Mouse (Mus musculus) midbrain, embryonic 16.5 days (tissue): ENCODE measurements at regions not wholly inside any gene's neighbourhood (a gene's known extent, or its start where the extent isn't known, plus 50 kb on each side); places are given as distances from the start of the nearest gene placed in this dataset.

Experiments used
- ATAC-seq: fragments of 200-750 bp; cut with Nextera tagmentation; 2 replicates; pipeline ENCODE4 v1.8.0; 2017; ENCODE audit warnings: moderate TSS enrichment
- H3K27ac ChIP-seq: fragments of 300-500 bp; sonication (generic); 2 replicates; pipeline ENCODE4 v1.5.1; 2014; ENCODE audit warnings: mild to moderate bottlenecking, low read length, mixed read lengths
- H3K27me3 ChIP-seq: fragments of 300-500 bp; sonication (generic); 2 replicates; pipeline ENCODE4 v1.6.1; 2014; ENCODE audit warnings: low read depth, low read length, mixed read lengths; ENCODE audit not compliant: control insufficient read depth, insufficient read depth
- H3K36me3 ChIP-seq: fragments of 300-500 bp; sonication (generic); 2 replicates; pipeline ENCODE4 v1.6.1; 2014; ENCODE audit warnings: mild to moderate bottlenecking, low read length, moderate library complexity, mixed read lengths; ENCODE audit not compliant: control insufficient read depth, insufficient read depth
- H3K4me1 ChIP-seq: fragments of 300-500 bp; sonication (generic); 2 replicates; pipeline ENCODE4 v1.6.1; 2014; ENCODE audit warnings: mild to moderate bottlenecking, low read length, mixed read lengths; ENCODE audit not compliant: control insufficient read depth, insufficient read depth
- H3K4me2 ChIP-seq: fragments of 300-500 bp; sonication (generic); 2 replicates; pipeline ENCODE4 v1.6.1; 2014; ENCODE audit warnings: mild to moderate bottlenecking, low read length, mixed read lengths
- H3K4me3 ChIP-seq: fragments of 300-500 bp; sonication (generic); 2 replicates; pipeline ENCODE4 v1.5.1; 2014; ENCODE audit warnings: low read depth, mild to moderate bottlenecking, low read length, moderate library complexity, mixed read lengths
- H3K9ac ChIP-seq: fragments of 300-500 bp; sonication (generic); 2 replicates; pipeline ENCODE4 v1.6.1; 2014; ENCODE audit warnings: low read depth, low read length, mixed read lengths
- H3K9me3 ChIP-seq: fragments of 300-500 bp; sonication (generic); replicated peaks from 2 replicates; pipeline ENCODE4 v1.6.1; 2014; ENCODE audit warnings: mild to moderate bottlenecking, low read length, mixed read lengths; ENCODE audit not compliant: control insufficient read depth, poor library complexity, severe bottlenecking
- WGBS: fragments of 180-500 bp; shearing (Covaris S2); extraction: QIAGEN DNeasy Blood & Tissue Kit; methylation state at CpG from one replicate; pipeline ENCODE4 v1.1.7; 2014; 5-methylcytosine and 5-hydroxymethylcytosine counted together

DNA sequence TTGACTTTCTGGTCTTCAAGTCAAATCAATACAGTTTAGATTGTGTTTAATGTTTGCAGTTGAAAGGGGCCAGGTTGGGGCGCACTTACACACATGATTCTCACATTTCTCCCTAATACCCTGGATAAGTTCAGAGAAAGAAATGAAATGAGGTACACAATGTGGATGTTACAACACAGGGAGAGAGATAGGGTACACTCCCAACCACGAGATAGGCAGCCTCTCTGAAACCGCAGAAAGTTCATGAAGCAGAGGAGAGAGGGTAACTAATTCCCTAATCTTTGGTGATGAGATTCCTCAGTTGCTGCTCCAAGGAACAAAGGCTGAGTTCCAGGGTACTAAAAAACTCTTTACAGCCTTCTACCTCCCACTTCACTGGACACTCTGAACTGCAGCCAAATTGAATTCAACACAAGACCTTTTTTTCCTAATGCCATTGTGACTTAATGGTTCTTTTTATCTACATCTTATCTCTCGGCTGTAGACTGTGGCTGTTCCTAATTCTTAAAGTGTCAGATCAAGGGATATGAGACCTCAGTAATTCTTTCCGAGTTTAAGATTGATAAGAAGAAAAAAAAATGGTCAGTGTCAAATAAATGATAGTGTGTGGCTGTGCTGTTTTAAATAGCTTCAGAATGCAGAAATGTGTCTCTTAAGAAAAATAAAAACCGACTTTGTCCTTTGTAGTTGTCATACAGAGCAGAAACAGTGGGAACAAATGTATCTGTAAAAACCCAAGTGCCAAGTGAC lies 193.8 kb upstream of the Atp2b1 start:
- Histone ChIP-seq H3K4me2 (no peak overlapping the region), H3K4me1 (no peaks in the 10 kb centered on the region), H3K27ac (no peak overlapping the region), H3K36me3 (no peaks in the 10 kb centered on the region), H3K9me3 (no peaks in the 10 kb centered on the region), H3K27me3 (no peaks in the 10 kb centered on the region), H3K4me3 (no peak overlapping the region), H3K9ac (no peak overlapping the region)
- 32% methylated on average over 6 of the region's 6 CpGs for WGBS
- no peak for ATAC-seq

DNA sequence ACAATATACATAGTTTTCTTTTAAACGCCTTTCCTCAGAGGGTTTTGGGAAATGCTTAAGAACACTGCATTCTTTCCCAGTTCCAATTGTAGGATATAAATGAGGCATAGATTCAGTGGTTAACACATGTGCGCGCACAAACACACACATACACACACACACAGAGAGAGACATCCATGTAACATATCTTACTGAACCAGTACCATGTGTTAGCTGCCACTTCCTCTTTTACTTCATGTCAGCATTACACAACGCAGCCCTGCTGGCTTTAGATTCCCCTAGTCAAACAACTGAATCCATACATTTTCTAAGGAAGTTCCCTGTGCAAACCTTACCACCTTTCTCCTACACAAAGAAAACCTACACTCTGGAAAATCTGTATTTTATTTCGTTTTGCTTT lies 189.1 kb upstream of the Atp2b1 start:
- Histone ChIP-seq H3K9me3 (no peaks in the 10 kb centered on the region), H3K4me3 (no peak overlapping the region), H3K27me3 (no peaks in the 10 kb centered on the region), H3K4me2 (no peak overlapping the region), H3K4me1 (no peaks in the 10 kb centered on the region), H3K9ac (no peak overlapping the region), H3K36me3 (no peaks in the 10 kb centered on the region), H3K27ac (no peak overlapping the region)
- 92% methylated on average over 5 of the region's 5 CpGs for WGBS
- ATAC-seq, result no peak

DNA sequence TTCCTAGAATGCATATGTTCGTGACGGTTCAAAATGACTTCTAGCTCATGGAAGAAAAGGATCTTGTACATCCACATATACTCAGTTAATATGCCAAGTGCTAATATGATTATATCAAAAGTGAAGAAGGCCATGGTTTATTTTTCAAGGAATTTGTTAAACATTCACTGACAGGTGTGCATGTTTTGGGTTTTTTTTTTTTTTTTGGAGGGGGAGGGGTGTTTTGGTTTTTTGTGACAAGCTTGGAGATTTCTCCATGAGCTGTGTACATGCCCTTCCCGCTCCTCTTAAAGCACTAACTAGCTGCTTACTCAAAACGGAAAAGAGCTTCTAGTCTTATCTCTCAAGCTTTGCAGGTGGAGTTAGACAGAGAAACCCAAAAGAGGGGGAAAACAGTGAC lies 187.1 kb upstream of the Atp2b1 start:
- no peak for ATAC-seq
- no peak overlapping the region for H3K4me2 ChIP-seq
- H3K4me3 ChIP-seq, result no peak overlapping the region
- no peaks in the 10 kb centered on the region for H3K27me3 ChIP-seq
- no peaks in the 10 kb centered on the region for H3K4me1 ChIP-seq
- H3K36me3 ChIP-seq, result no peaks in the 10 kb centered on the region
- WGBS, result 90% methylated on average over 4 of the region's 4 CpGs
- no peaks in the 10 kb centered on the region for H3K9me3 ChIP-seq
- H3K27ac ChIP-seq, result no peak overlapping the region
- H3K9ac ChIP-seq, result no peak overlapping the region

DNA sequence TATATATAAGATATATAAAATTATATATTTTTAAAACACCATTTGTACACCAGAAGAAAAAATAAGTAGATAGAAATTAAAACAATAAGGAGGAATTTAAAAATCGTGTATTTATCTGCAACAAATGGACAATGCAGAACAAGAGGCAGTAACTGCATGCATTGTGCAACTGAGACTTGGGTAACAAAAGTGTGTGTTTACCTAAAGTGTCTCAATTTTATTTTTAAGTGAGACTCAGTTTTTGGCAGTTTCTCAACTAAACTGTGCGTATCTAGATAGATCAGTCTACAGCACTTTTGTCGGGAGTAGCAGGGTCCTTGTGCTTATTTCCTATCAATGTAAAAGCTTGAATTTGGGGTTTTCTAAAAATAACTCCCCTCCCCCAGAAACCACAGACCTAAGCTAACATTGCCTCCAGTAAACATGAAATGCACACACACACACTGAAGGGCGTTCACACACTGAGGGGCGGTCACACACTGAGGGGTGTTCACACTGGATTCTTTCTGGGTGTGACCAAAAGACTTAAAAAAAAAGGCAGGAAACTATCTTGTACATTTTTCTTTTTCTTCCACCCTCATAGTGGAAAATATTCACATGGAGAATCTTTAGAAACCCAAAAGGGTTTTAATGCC lies 185.7 kb upstream of the Atp2b1 start:
- H3K27me3 ChIP-seq, result no peaks in the 10 kb centered on the region
- 91% methylated on average over 5 of the region's 5 CpGs for WGBS
- H3K9ac ChIP-seq, result no peak overlapping the region
- no peak overlapping the region for H3K4me3 ChIP-seq
- ATAC-seq, result no peak
- no peaks in the 10 kb centered on the region for H3K9me3 ChIP-seq
- no peaks in the 10 kb centered on the region for H3K36me3 ChIP-seq
- H3K4me1 ChIP-seq, result no peaks in the 10 kb centered on the region
- H3K4me2 ChIP-seq, result no peak overlapping the region
- no peak overlapping the region for H3K27ac ChIP-seq

DNA sequence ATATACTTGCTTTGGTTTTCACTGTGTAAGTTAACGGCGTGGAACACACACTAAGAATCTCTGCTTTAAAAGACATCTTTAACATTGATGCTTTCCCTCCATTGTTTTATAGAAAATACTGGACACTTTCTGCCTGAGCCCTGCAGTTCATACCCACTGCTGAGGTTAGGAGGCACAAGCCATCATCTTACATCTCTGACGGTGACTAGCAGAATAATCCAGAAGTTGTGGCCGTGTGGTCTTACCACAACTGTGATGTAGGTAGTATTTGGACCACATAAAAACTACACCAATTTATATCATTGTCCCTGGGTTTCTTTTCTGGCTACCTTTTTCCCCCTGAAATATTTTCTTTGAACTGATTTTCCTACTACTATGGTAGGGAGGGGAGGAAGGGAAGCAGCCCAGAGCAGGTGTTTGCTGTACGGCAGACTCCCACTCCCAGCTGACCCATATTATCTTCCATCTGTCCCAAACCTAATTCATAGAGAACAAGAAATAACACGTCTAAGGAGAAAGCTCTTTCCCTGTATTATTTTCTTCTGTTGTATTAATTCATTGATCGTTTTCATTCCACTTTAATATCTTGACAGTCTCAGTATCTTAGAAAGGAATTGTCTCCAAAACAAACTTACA lies 180.1 kb upstream of the Atp2b1 start:
- WGBS, result 90% methylated on average over 7 of the region's 7 CpGs
- ATAC-seq, result no peak

DNA sequence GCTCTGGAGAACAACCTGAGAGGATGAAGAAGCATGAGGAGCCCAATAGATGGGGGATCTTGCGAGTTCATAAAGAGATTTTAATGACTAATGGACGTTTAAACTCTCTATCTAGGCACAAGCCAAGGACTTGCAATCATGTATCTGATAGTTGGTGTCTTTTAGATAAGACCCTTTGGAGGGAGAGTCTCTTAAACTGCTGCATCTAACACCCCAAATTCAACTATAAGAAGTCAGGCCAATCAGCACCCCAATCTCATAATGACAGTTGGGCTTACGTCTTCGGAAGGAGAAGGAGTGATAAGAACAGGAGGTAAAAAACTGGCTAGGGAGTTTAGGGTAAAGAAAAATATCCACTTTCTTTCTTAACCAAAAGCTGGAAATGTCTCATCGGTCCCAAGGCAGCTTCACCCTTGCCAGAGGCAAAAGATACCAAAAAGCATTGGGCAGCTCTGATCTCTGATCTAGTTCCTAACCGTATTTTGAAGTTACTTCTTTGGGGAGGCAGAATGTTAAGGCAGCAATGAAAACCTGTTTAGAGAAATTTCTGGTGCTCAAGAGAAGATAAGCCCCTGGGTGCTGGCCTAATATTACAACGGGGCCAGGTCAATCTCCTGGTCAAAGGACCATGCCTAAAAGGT lies 173.6 kb upstream of the Atp2b1 start:
- no peak overlapping the region for H3K4me2 ChIP-seq
- no peak overlapping the region for H3K4me3 ChIP-seq
- H3K27me3 ChIP-seq, result no peaks in the 10 kb centered on the region
- WGBS, result 88% methylated on average over 7 of the region's 7 CpGs
- H3K36me3 ChIP-seq, result no peaks in the 10 kb centered on the region
- no peaks in the 10 kb centered on the region for H3K4me1 ChIP-seq
- H3K9me3 ChIP-seq, result no peaks in the 10 kb centered on the region
- no peak overlapping the region for H3K27ac ChIP-seq
- no peak overlapping the region for H3K9ac ChIP-seq
- no peak for ATAC-seq

More for the DNA sequence above, 180.1 kb upstream of the Atp2b1 start:
- H3K4me2 ChIP-seq, result no peak overlapping the region
- no peak overlapping the region for H3K9ac ChIP-seq
- no peaks in the 10 kb centered on the region for H3K27me3 ChIP-seq
- no peaks in the 10 kb centered on the region for H3K9me3 ChIP-seq
- no peaks in the 10 kb centered on the region for H3K36me3 ChIP-seq
- no peaks in the 10 kb centered on the region for H3K4me1 ChIP-seq
- H3K4me3 ChIP-seq, result no peak overlapping the region
- H3K27ac ChIP-seq, result no peak overlapping the region

DNA sequence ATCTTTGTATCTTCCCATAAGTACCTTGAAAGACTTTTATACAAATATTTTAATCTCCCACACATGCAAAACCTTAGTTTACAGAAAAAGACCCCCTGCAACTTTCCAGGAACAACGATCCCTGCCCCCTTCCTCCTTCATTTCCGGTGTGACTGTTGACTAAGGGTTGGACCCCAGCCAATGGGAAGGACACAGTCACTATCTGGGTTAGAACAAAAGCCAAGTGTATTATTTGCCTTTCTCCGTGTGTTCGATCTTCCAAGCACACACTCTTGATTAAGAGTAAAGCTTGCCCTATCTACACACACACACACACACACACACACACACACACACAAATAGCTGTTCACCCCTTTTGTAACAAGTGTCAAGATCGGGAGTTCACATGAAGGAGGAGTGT lies 172.8 kb upstream of the Atp2b1 start:
- Histone ChIP-seq H3K27ac (no peak overlapping the region), H3K4me2 (no peak overlapping the region), H3K9ac (no peak overlapping the region), H3K4me1 (no peaks in the 10 kb centered on the region), H3K4me3 (no peak overlapping the region), H3K9me3 (no peaks in the 10 kb centered on the region), H3K36me3 (no peaks in the 10 kb centered on the region), H3K27me3 (no peaks in the 10 kb centered on the region)
- ATAC-seq, result no peak
- WGBS, result 71% methylated on average over 5 of the region's 5 CpGs

DNA sequence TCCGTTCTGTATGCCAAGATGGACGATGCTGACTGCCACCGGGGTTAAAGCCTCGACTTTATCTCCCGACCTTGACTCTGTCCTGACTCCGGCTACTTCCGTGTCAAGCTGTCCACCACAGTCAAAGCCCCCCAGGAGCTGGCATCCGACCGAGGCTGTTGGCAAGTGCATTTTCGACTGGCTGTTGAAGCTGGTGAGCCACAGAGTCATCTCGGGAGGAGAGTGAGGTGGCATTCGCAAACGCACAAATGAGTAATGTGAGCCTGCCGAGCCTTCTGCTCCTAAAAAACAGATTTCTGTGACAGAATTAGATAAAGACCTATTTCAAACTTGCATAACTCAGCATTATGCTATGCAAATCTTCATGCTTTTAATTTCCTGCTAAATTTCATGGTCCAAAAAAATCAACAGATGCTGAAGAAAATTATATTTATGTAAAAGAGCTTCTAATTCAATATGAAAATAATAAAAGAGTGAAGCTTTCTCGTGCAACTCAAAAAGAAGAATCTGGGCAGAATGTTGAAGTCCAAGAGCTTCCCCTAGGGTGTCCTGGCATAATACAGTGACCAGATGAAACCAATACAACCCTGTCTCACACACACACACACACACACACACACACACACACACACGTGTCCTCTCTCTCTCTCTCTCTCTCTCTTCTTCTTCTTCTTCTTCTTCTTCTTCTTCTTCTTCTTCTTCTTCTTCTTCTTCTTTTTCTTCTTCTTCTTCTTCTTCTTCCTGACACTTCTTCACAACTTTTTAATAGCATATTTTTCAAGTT lies 171.2 kb upstream of the Atp2b1 start:
- Histone ChIP-seq H3K4me3 (no peak overlapping the region), H3K36me3 (no peaks in the 10 kb centered on the region), H3K4me1 (no peaks in the 10 kb centered on the region), H3K27ac (no peak overlapping the region), H3K27me3 (no peaks in the 10 kb centered on the region), H3K9me3 (no peaks in the 10 kb centered on the region), H3K4me2 (no peak overlapping the region), H3K9ac (no peak overlapping the region)
- WGBS, result 79% methylated on average over 16 of the region's 16 CpGs
- no peak for ATAC-seq
